Mouse (Mus musculus) lung, adult 2 months (tissue): Measurements from ENCODE around the gene Gm49355. TPM values are rescaled to one million over a fixed set of nuclear protein-coding genes. Genes with fewer than 3 reads are reported as not detected.

Experiments
- DNase-seq: peaks from one replicate; pipeline ENCODE4 v3.0.0; 2022
- H3K4me1 ChIP-seq: fragments of 200-500 bp; 2 replicates; pipeline ENCODE4 v1.6.1; 2011; ENCODE audit warnings: low read length; ENCODE audit not compliant: control insufficient read depth, insufficient read depth
- H3K4me3 ChIP-seq: fragments of 200-500 bp; replicated peaks from 2 replicates; pipeline ENCODE3; 2011; ENCODE audit warnings: low read depth, mild to moderate bottlenecking, control low read depth, low read length; ENCODE audit errors: extremely low read depth
- CTCF ChIP-seq: fragments of 200-500 bp; IDR thresholded peaks from 2 replicates; pipeline ENCODE4 v1.5.1; 2011; ENCODE audit warnings: mild to moderate bottlenecking, low read length, control low read depth; ENCODE audit not compliant: insufficient read depth
- POLR2A ChIP-seq: fragments of 200-500 bp; IDR thresholded peaks from 2 replicates; pipeline ENCODE4 v1.6.1; 2011; ENCODE audit warnings: low read depth, mild to moderate bottlenecking, control low read depth, low read length, borderline replicate concordance; ENCODE audit errors: extremely low read depth
- WGBS: fragments of 180-500 bp; shearing (Covaris S2); methylation state at CpG from one replicate; pipeline ENCODE4 v1.1.7; 2018; 5-methylcytosine and 5-hydroxymethylcytosine counted together
- polyA plus RNA-seq: library from polyadenylated mRNA; depleted of rRNA; stranded (reverse); fragments of >200 nt; gene quantifications from 2 replicates; pipeline ENCODE4 v1.2.3, GENCODE M21; 2012

Gm49355 gene
- polyA plus RNA-seq, 1 experiment = 0.19 TPM

- 41% methylated on average over 2 of the region's 2 CpGs for WGBS
- H3K4me1 ChIP-seq = no peaks in the 10 kb centered on the region
- TF ChIP-seq CTCF (no peak), POLR2A (no peak)
Observed at GRCm38 (mm10) chr14:12303106-12303505, 19.3 kb downstream of the Gm49355 start.

GRCm38 (mm10) chr14:12333622-12334021 is 49.8 kb downstream of the Gm49355 start:
- TF ChIP-seq CTCF (no peak), POLR2A (no peak)
- H3K4me3 ChIP-seq = no peak overlapping the region
- no peaks in the 10 kb centered on the region for H3K4me1 ChIP-seq
- 70% methylated on average over 7 of the region's 7 CpGs for WGBS
- DNase-seq = no peak

More at GRCm38 (mm10) chr14:12303106-12303505, 19.3 kb downstream of the Gm49355 start:
- H3K4me3 ChIP-seq = no peak overlapping the region
- DNase-seq = no peak

GRCm38 (mm10) chr14:12334925-12335324 is 51.1 kb downstream of the Gm49355 start:
- DNase-seq = no peak
- 35% methylated on average over 7 of the region's 7 CpGs for WGBS
- Histone ChIP-seq H3K4me3 (no peak overlapping the region), H3K4me1 (no peaks in the 10 kb centered on the region)
- TF ChIP-seq POLR2A (no peak), CTCF (no peak)

- no peak for TF ChIP-seq CTCF
- no peak for TF ChIP-seq POLR2A
- H3K4me3 ChIP-seq = no peak overlapping the region
- H3K4me1 ChIP-seq = no peaks in the 10 kb centered on the region
- WGBS = 12% methylated on average over 8 of the region's 8 CpGs
- DNase-seq = no peak
Observed at GRCm38 (mm10) chr14:12337421-12337997, 53.7 kb downstream of the Gm49355 start.

- WGBS = 5% methylated on average over 16 of the region's 16 CpGs
- TF ChIP-seq POLR2A = no peak
- TF ChIP-seq CTCF = no peak
- Histone ChIP-seq H3K4me1 (no peaks in the 10 kb centered on the region), H3K4me3 (no peak overlapping the region)
- no peak for DNase-seq
Observed at GRCm38 (mm10) chr14:12337998-12338809, 54.4 kb downstream of the Gm49355 start.

GRCm38 (mm10) chr14:12338811-12339565 is 55.2 kb downstream of the Gm49355 start:
- no peak for DNase-seq
- Histone ChIP-seq H3K4me1 (no peaks in the 10 kb centered on the region), H3K4me3 (no peak overlapping the region)
- WGBS = 4% methylated on average over 10 of the region's 10 CpGs
- TF ChIP-seq POLR2A (no peak), CTCF (no peak)

- 2% methylated on average over 19 of the region's 19 CpGs for WGBS
- Histone ChIP-seq H3K4me3 (no peak overlapping the region), H3K4me1 (no peaks in the 10 kb centered on the region)
- no peak for DNase-seq
- TF ChIP-seq CTCF (no peak), POLR2A (no peak)
Observed at GRCm38 (mm10) chr14:12340238-12341074, 56.7 kb downstream of the Gm49355 start.

GRCm38 (mm10) chr14:12341075-12341788 is 57.5 kb downstream of the Gm49355 start:
- no peak for DNase-seq
- TF ChIP-seq POLR2A = no peak
- TF ChIP-seq CTCF = no peak
- 3% methylated on average over 42 of the region's 42 CpGs for WGBS
- Histone ChIP-seq H3K4me1 (no peaks in the 10 kb centered on the region), H3K4me3 (no peak overlapping the region)

- Histone ChIP-seq H3K4me3 (no peak overlapping the region), H3K4me1 (no peaks in the 10 kb centered on the region)
- no peak for DNase-seq
- 8% methylated on average over 24 of the region's 24 CpGs for WGBS
- TF ChIP-seq POLR2A = no peak
- TF ChIP-seq CTCF = no peak
Observed at GRCm38 (mm10) chr14:12341789-12342457, 58.1 kb downstream of the Gm49355 start.
